Mouse (Mus musculus) Patski (cell line): ENCODE data around the gene Krtap1-4. TPM values are rescaled to one million over a fixed set of nuclear protein-coding genes. Genes with fewer than 3 reads are reported as not detected.

Source experiments
- ATAC-seq: fragments of 100-300 bp; one replicate; pipeline ENCODE4 v1.8.0; 2021
- CTCF ChIA-PET: fragments of 350-600 bp; sonication (Branson Sonifier 250); formaldehyde crosslinking; loops from one replicate; lab custom pipeline; 2022; ENCODE audit warnings: inconsistent platforms; lab: Charles Lee
- POLR2A ChIA-PET: fragments of 350-600 bp; sonication (Branson Sonifier 250); formaldehyde crosslinking; loops from one replicate; lab custom pipeline; 2022; ENCODE audit warnings: antibody characterized with exemption, inconsistent platforms; lab: Charles Lee
- DNase-seq: peaks from one replicate; pipeline ENCODE4 v3.0.0-alpha.2; 2011; ENCODE audit warnings: low read depth, low spot score
- H3K27me3 ChIP-seq: fragments of 371-371 bp; one replicate; pipeline ENCODE4 v1.5.1; 2021
- CTCF ChIP-seq: fragments of 100-300 bp; IDR thresholded peaks from one replicate; pipeline ENCODE4 v1.5.1; 2021
- in situ Hi-C: fragments of 300-500 bp; cut with MboI; formaldehyde crosslinking; loops from 3 replicates; pipeline ENCODE4 v1.11.1; 2018; ENCODE audit warnings: low pct_unique_long_range_greater_than_20kb, mixed read lengths
- polyA plus RNA-seq: library from polyadenylated mRNA; unstranded; gene quantifications from one replicate; pipeline ENCODE4 v1.2.3, GENCODE M21; 2021

Gene Krtap1-4
- polyA plus RNA-seq, 1 experiment from 2014 or later: not detected

- DNase-seq: no peak
- TF ChIP-seq CTCF: no peak
- ChIA-PET POLR2A (no interaction called here), CTCF (no interaction called here)
- ATAC-seq: no peak
- no peaks in the 10 kb centered on the region for H3K27me3 ChIP-seq
- in situ Hi-C loops: no loop called here
These were observed 27.3 kb downstream of the Krtap1-4 start for GRCm38 (mm10) chr11:99556195-99556594.

GRCm38 (mm10) chr11:99550765-99551164 is 32.7 kb downstream of the Krtap1-4 start, which contains the start of gene Krtap3-3:
TSS of gene Krtap3-3 (minus strand) at chr11:99550865.
- in situ Hi-C loops: no loop called here
- no peak for ATAC-seq
- H3K27me3 ChIP-seq: no peaks in the 10 kb centered on the region
- no peak for TF ChIP-seq CTCF
- ChIA-PET POLR2A (no interaction called here), CTCF (no interaction called here)
- no peak for DNase-seq

GRCm38 (mm10) chr11:99547892-99548291 is 35.6 kb downstream of the Krtap1-4 start:
- ChIA-PET POLR2A (no interaction called here), CTCF (interaction anchor here (0.8 kb wide), 1 partner anchor 9 kb away, joined by 3 read pairs; no protein-coding TSS in a partner anchor)
- no peaks in the 10 kb centered on the region for H3K27me3 ChIP-seq
- ATAC-seq: no peak
- in situ Hi-C loops: no loop called here
- DNase-seq: no peak
- no peak for TF ChIP-seq CTCF

GRCm38 (mm10) chr11:99539721-99540120 is 43.7 kb downstream of the Krtap1-4 start:
- TF ChIP-seq CTCF: no peak
- in situ Hi-C loops: no loop called here
- no peaks in the 10 kb centered on the region for H3K27me3 ChIP-seq
- DNase-seq (no peak), ATAC-seq (no peak)
- CTCF ChIA-PET: interaction anchor here (1.1 to 1.7 kb wide), 3 partner anchors 18 to 34 kb away, joined by 4 to 6 read pairs (median 4); partner anchors contain the start of gene Krt39
- POLR2A ChIA-PET: no interaction called here

Other genes starting within 250 kb of the Krtap1-4 start
- not detected for gene Krt26, start 245.7 kb downstream of the Krtap1-4 start, polyA plus RNA-seq
- gene Krt27, start 232.6 kb downstream of the Krtap1-4 start, polyA plus RNA-seq: not detected
- gene Krt28, start 208.8 kb downstream of the Krtap1-4 start, polyA plus RNA-seq: not detected
- gene Krt10, start 194.3 kb downstream of the Krtap1-4 start, polyA plus RNA-seq: 7.2 TPM
- gene Krt12, start 161.4 kb downstream of the Krtap1-4 start, polyA plus RNA-seq: not detected
- gene Krt20, start 145.5 kb downstream of the Krtap1-4 start, polyA plus RNA-seq: not detected
- gene Krt23, start 90.5 kb downstream of the Krtap1-4 start, polyA plus RNA-seq: 0.09 TPM
- 0.08 TPM for gene Krt39, start 62.3 kb downstream of the Krtap1-4 start, polyA plus RNA-seq
- not detected for gene Krt40, start 40.5 kb downstream of the Krtap1-4 start, polyA plus RNA-seq
- gene Krtap3-3, start 32.8 kb downstream of the Krtap1-4 start, polyA plus RNA-seq: not detected
- not detected for gene Krtap3-2, start 26.8 kb downstream of the Krtap1-4 start, polyA plus RNA-seq
- gene Gm11939, start 24.2 kb downstream of the Krtap1-4 start, polyA plus RNA-seq: not detected
- not detected for gene Krtap3-1, start 17.0 kb downstream of the Krtap1-4 start, polyA plus RNA-seq
- gene Krtap1-5, start 2.6 kb downstream of the Krtap1-4 start, polyA plus RNA-seq: not detected
- not detected for gene Krtap1-3, start 7.7 kb upstream of the Krtap1-4 start, polyA plus RNA-seq
- not detected for gene Krtap9-3, start 14.5 kb upstream of the Krtap1-4 start, polyA plus RNA-seq
- gene Gm11938, start 19.7 kb upstream of the Krtap1-4 start, polyA plus RNA-seq: not detected
- gene Gm11937, start 26.5 kb upstream of the Krtap1-4 start, polyA plus RNA-seq: not detected
- gene Krtap2-4, start 31.2 kb upstream of the Krtap1-4 start, polyA plus RNA-seq: not detected
- gene Gm11562, start 36.8 kb upstream of the Krtap1-4 start, polyA plus RNA-seq: not detected
- gene Krtap4-1, start 44.6 kb upstream of the Krtap1-4 start, polyA plus RNA-seq: not detected
- not detected for gene Krtap4-2, start 51.4 kb upstream of the Krtap1-4 start, polyA plus RNA-seq
- gene Krtap4-7, start 60.4 kb upstream of the Krtap1-4 start, polyA plus RNA-seq: not detected
- gene Gm11555, start 66.6 kb upstream of the Krtap1-4 start, polyA plus RNA-seq: not detected
- not detected for gene Gm11563, start 75.3 kb upstream of the Krtap1-4 start, polyA plus RNA-seq
- not detected for gene Krtap4-6, start 82.3 kb upstream of the Krtap1-4 start, polyA plus RNA-seq
- not detected for gene Gm14190, start 107.1 kb upstream of the Krtap1-4 start, polyA plus RNA-seq
- not detected for gene Gm14180, start 150.6 kb upstream of the Krtap1-4 start, polyA plus RNA-seq
- not detected for gene Gm11595, start 189.3 kb upstream of the Krtap1-4 start, polyA plus RNA-seq
- 0.06 TPM for gene Krtap4-8, start 197.1 kb upstream of the Krtap1-4 start, polyA plus RNA-seq
- not detected for gene Krtap4-9, start 201.5 kb upstream of the Krtap1-4 start, polyA plus RNA-seq
- gene Gm11596, start 209.8 kb upstream of the Krtap1-4 start, polyA plus RNA-seq: not detected
- not detected for gene Gm11569, start 215.3 kb upstream of the Krtap1-4 start, polyA plus RNA-seq
- gene Gm11554, start 220.8 kb upstream of the Krtap1-4 start, polyA plus RNA-seq: not detected
- gene Krtap4-13, start 226.2 kb upstream of the Krtap1-4 start, polyA plus RNA-seq: not detected
- gene Gm11564, start 232.0 kb upstream of the Krtap1-4 start, polyA plus RNA-seq: not detected